Mouse (Mus musculus): ENCODE results near the gene Serpina3m. TPM values are rescaled to one million over a fixed set of nuclear protein-coding genes. Genes with fewer than 3 reads are reported as not detected.

Serpina3m gene
- total RNA-seq (2023) = not detected

GRCm38 (mm10) chr12:104338226-104338625 is at the start of gene Serpina3m, which contains the start of gene Serpina3k:
Serpina3m (plus strand) TSS chr12:104338486.
Serpina3k (plus strand) TSS chr12:104338486.

GRCm38 (mm10) chr12:104314253-104314652 is 24.0 kb upstream of the Serpina3m start, which contains the start of gene Serpina3j:
Serpina3j (plus strand) TSS chr12:104314553.

DNA sequence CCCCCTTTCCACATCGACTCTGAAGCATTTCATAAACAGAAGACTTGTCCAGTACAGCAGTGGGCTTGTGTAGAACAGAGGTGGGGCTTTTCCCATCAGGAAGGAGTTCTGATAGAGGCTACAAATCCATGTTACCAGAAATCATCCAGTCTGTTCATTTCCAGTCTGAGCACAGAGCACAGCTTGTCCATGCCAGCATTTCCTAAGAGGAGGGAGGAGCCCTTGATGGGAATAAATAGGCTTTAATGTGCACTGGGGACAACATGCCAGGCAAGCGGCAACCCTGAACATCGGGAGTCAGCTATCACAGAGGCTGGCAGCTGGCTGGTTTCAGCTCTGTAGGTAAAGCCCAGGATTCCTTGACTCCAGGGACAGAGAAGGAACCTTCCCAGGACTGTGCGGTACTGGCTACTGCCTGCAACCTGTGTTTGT is 68.2 kb downstream of the Serpina3m start, which contains the start of gene Serpina3n:
Gene Serpina3n, plus strand, starts transcription at position 276 of the 432 bp plus-strand sequence.

Other genes starting within 250 kb of the Serpina3m start
- not detected for gene Serpina5, start 237.4 kb upstream of the Serpina3m start, total RNA-seq (2023)
- gene Serpina3a, start 225.8 kb upstream of the Serpina3m start, total RNA-seq (2023) = not detected
- not detected for gene Serpina3b, start 210.5 kb upstream of the Serpina3m start, total RNA-seq (2023)
- not detected for gene Serpina3c, start 184.6 kb upstream of the Serpina3m start, total RNA-seq (2023)
- gene Serpina3f, start 123.9 kb upstream of the Serpina3m start, total RNA-seq (2023) = 0.21 TPM
- gene Serpina3g, start 102.2 kb upstream of the Serpina3m start, total RNA-seq (2023) = 9.5 TPM
- gene Serpina3i, start 75.4 kb upstream of the Serpina3m start, total RNA-seq (2023) = not detected
- not detected for gene Serpina3j, start 23.9 kb upstream of the Serpina3m start, total RNA-seq (2023)
- not detected for gene Serpina3k, start within 50 bp of the Serpina3m start, total RNA-seq (2023)
- gene Serpina3n, start 68.2 kb downstream of the Serpina3m start, total RNA-seq (2023) = not detected
- gene Gsc, start 134.8 kb downstream of the Serpina3m start, total RNA-seq (2023) = not detected

Data from CD8-positive naive resting alpha-beta T cell, adult 57 days (primary cell).